In the genomic region with DNA sequence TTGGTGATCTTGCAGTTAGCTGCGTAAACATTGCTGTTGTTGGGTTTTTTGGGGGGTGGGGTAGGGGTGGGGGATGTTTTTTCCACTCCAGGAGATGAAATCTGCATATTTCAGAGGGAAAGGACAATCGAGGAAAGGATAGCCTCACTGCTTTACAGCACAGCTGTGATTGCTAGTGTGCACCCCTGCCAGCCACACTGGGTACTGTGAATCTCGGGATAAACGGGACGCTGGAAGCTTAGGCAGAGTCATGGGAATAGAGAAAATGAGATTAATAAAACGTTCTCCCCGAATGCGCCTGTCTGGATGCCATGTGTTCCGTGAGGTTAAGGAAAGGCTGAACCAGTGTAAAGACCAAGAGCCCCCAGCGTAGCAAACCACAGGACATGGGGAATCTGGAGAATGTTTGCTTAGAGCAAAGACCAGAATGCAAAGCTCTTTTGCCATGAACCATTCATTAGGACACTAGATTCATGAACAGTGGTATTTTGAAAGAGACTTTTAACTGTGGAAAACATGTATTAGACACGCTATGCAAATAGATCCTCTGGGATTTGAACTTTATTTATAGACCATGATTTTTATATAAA, we compare ENCODE assay signal across 21 mouse cellular contexts.
DNase-seq lines count a peak whose midpoint lies in the region; ATAC-seq lines count a peak whose summit lies in the region.
"Had no signal": no experiment of that assay in that cellular context is flagged by ENCODE, and none has a peak within 500 bp of the region (broad histone marks: within the 10 kb centered on the region; RNA-seq: fewer than 3 reads in every experiment).

No protein-coding gene starts in this region.

- H3K4me3 ChIP-seq in midbrain, embryonic 14.5 days (replicated peaks; ENCODE audit: low read depth, low read length): no peak overlapping the region
- H3K4me3 ChIP-seq in midbrain, embryonic 11.5 days (ENCODE audit: low read depth, low read length): no peak overlapping the region
- no peak overlapping the region for H3K4me3 ChIP-seq in neural tube, embryonic 15.5 days (replicated peaks)
- H3K4me3 ChIP-seq in hindbrain, embryonic 13.5 days: no peak overlapping the region
- H3K4me3 ChIP-seq: embryonic facial prominence, embryonic 12.5 days; forebrain, embryonic 10.5 days had no signal

- H3K9ac ChIP-seq in midbrain, embryonic 14.5 days (replicated peaks; ENCODE audit: low read length): no peak overlapping the region
- H3K9ac ChIP-seq in midbrain, embryonic 11.5 days (ENCODE audit: low read length): no peak overlapping the region
- no peak overlapping the region for H3K9ac ChIP-seq in neural tube, embryonic 15.5 days (replicated peaks)
- H3K9ac ChIP-seq in hindbrain, embryonic 13.5 days: no peak overlapping the region
- H3K9ac ChIP-seq: embryonic facial prominence, embryonic 12.5 days had no signal

- H3K27me3 ChIP-seq in midbrain, embryonic 14.5 days (ENCODE audit: control insufficient read depth, insufficient read depth, low read length): no peaks in the 10 kb centered on the region
- no peaks in the 10 kb centered on the region for H3K27me3 ChIP-seq in midbrain, embryonic 11.5 days (ENCODE audit: control insufficient read depth, insufficient read depth, low read length)
- H3K27me3 ChIP-seq in neural tube, embryonic 15.5 days (replicated peaks): no peaks in the 10 kb centered on the region
- H3K27me3 ChIP-seq in hindbrain, embryonic 13.5 days: no peaks in the 10 kb centered on the region
- H3K27me3 ChIP-seq: embryonic facial prominence, embryonic 12.5 days had no signal

- no peak overlapping the region for H3K27ac ChIP-seq in midbrain, embryonic 14.5 days (replicated peaks; ENCODE audit: low read depth, low read length)
- no peak overlapping the region for H3K27ac ChIP-seq in midbrain, embryonic 11.5 days (ENCODE audit: low read depth, low read length)
- H3K27ac ChIP-seq in neural tube, embryonic 15.5 days (replicated peaks): no peak overlapping the region
- no peak overlapping the region for H3K27ac ChIP-seq in hindbrain, embryonic 13.5 days
- H3K27ac ChIP-seq: embryonic facial prominence, embryonic 12.5 days; forebrain, embryonic 10.5 days; hindbrain, postnatal 0 days had no signal

- H3K4me1 ChIP-seq in midbrain, embryonic 14.5 days (ENCODE audit: control insufficient read depth, insufficient read depth, low read length): no peaks in the 10 kb centered on the region; the same call in 1 of the 2 replicates
- H3K4me1 ChIP-seq in midbrain, embryonic 11.5 days (ENCODE audit: control insufficient read depth, insufficient read depth, low read length): no peaks in the 10 kb centered on the region
- no peaks in the 10 kb centered on the region for H3K4me1 ChIP-seq in neural tube, embryonic 15.5 days
- H3K4me1 ChIP-seq in hindbrain, embryonic 13.5 days (replicated peaks): peaks cover 4% of the 10 kb centered on the region; the same call in 1 of the 2 replicates

- H3K36me3 ChIP-seq in midbrain, embryonic 14.5 days (ENCODE audit: control insufficient read depth, insufficient read depth, low read length): no peaks in the 10 kb centered on the region
- H3K36me3 ChIP-seq in midbrain, embryonic 11.5 days (ENCODE audit: control insufficient read depth, insufficient read depth, low read length): no peaks in the 10 kb centered on the region
- H3K36me3 ChIP-seq in neural tube, embryonic 15.5 days: no peaks in the 10 kb centered on the region
- H3K36me3 ChIP-seq in hindbrain, embryonic 13.5 days: no peaks in the 10 kb centered on the region
- H3K36me3 ChIP-seq: embryonic facial prominence, embryonic 12.5 days; forebrain, embryonic 10.5 days had no signal

- 53% methylated on average over 11 of the region's 11 CpGs for WGBS in midbrain, embryonic 14.5 days
- 72% methylated on average over 11 of the region's 11 CpGs for WGBS in midbrain, embryonic 11.5 days
- WGBS in neural tube, embryonic 15.5 days: 52% methylated on average over 11 of the region's 11 CpGs
- WGBS in hindbrain, embryonic 13.5 days: 65% methylated on average over 11 of the region's 11 CpGs

- no peak for ATAC-seq in midbrain, embryonic 14.5 days (ENCODE audit: low FRiP score, low TSS enrichment)
- ATAC-seq in midbrain, embryonic 11.5 days (ENCODE audit: low FRiP score): no peak
- ATAC-seq in neural tube, embryonic 15.5 days (ENCODE audit: low FRiP score): no peak
- no peak for ATAC-seq in hindbrain, embryonic 13.5 days (ENCODE audit: low FRiP score)
- ATAC-seq in megakaryocyte, adult 5-6 weeks (ENCODE audit: poor library complexity, severe bottlenecking): no peak
- ATAC-seq: forebrain, embryonic 16.5 days; hindbrain, postnatal 0 days; intestine, postnatal 0 days had no signal

- H3K4me2 ChIP-seq in midbrain, embryonic 14.5 days (ENCODE audit: low read length): no peak overlapping the region
- no peak overlapping the region for H3K4me2 ChIP-seq in midbrain, embryonic 11.5 days
- H3K4me2 ChIP-seq in neural tube, embryonic 15.5 days: peak overlapping the region; percentile 5; the same call in 1 of the 2 replicates
- H3K4me2 ChIP-seq in hindbrain, embryonic 13.5 days: no peak overlapping the region
- H3K4me2 ChIP-seq: embryonic facial prominence, embryonic 12.5 days; heart, embryonic 11.5 days had no signal

- H3K9me3 ChIP-seq in midbrain, embryonic 14.5 days (ENCODE audit: control insufficient read depth, low read length): no peaks in the 10 kb centered on the region
- H3K9me3 ChIP-seq in midbrain, embryonic 11.5 days (ENCODE audit: control insufficient read depth, low read length): no peaks in the 10 kb centered on the region
- no peaks in the 10 kb centered on the region for H3K9me3 ChIP-seq in neural tube, embryonic 15.5 days (replicated peaks)
- H3K9me3 ChIP-seq in hindbrain, embryonic 13.5 days: no peaks in the 10 kb centered on the region
- H3K9me3 ChIP-seq: embryonic facial prominence, embryonic 12.5 days; forebrain, embryonic 10.5 days had no signal

- DNase-seq in embryo, embryonic 10 days (ENCODE audit: low spot score): peak; percentile 15
- DNase-seq in embryo, embryonic 9.5 days (ENCODE audit: extremely low spot score): no peak
- peak; percentile 32 for DNase-seq in midbrain, embryonic 14.5 days
- DNase-seq in midbrain, embryonic 11.5 days (ENCODE audit: low spot score, missing footprints): no peak
- DNase-seq in fibroblast of lung, adult 2 months (ENCODE audit: low read depth): peak; percentile 10
- DNase-seq: adrenal gland, postnatal 14 days; cerebellum, adult 2 months; cerebellum, postnatal 25 days; gastrocnemius, postnatal 14 days; heart, adult 11 months; right cerebral cortex, adult 18-20 months; thymus, adult 18-20 months had no signal

Comparison
In these comparisons a context has a peak if more than half of its experiments do, and no peak if none do; other contexts are left out.
1. DNase-seq: peak in embryo, embryonic 10 days (single experiment), midbrain, embryonic 14.5 days (single experiment) and fibroblast of lung, adult 2 months (single experiment); none in embryo, embryonic 9.5 days (single experiment) and midbrain, embryonic 11.5 days (single experiment).